In genomic region chr12:105089231-105089630, GRCm38 (mm10) we compare ENCODE assay signal across 26 mouse cellular contexts. TPM values are rescaled to one million over a fixed set of nuclear protein-coding genes. Genes with fewer than 3 reads are reported as not detected.
DNase-seq lines count a peak whose midpoint lies in the region; ATAC-seq lines count a peak whose summit lies in the region.
"Had no signal": no experiment of that assay in that cellular context is flagged by ENCODE, and none has a peak within 500 bp of the region (broad histone marks: within the 10 kb centered on the region; RNA-seq: fewer than 3 reads in every experiment).

No protein-coding gene starts in this region.

- DNase-seq in cerebellum, postnatal 14 days = peak; percentile 72 to 78
- DNase-seq in cerebellum, adult 9-11 months = no peak
- DNase-seq in left cerebral cortex, postnatal 4 days = peak; percentile 33
- no peak for DNase-seq in left cerebral cortex, postnatal 25 days (ENCODE audit: low spot score in 2 of 2)
- DNase-seq in neural tube, embryonic 10.5 days (ENCODE audit: extremely low spot score, low spot score) = no peak
- DNase-seq in retina, postnatal 1 day = no peak
- DNase-seq: adrenal gland, postnatal 10 days; cerebellum, adult 11-12 months; cerebellum, adult 9-10 months; gastrocnemius, adult 2 months; gastrocnemius, postnatal 25 days had no signal

- no peaks in the 10 kb centered on the region for H3K36me3 ChIP-seq in neural tube, embryonic 15.5 days
- H3K36me3 ChIP-seq: embryonic facial prominence, embryonic 13.5 days; heart, embryonic 12.5 days; hindbrain, embryonic 10.5 days; hindbrain, embryonic 15.5 days had no signal

- WGBS in neural tube, embryonic 15.5 days = 30% methylated on average over 5 of the region's 5 CpGs

- intact Hi-C loops in left cerebral cortex, postnatal 4 days (cut with DNase I) = no loop called here
- intact Hi-C loops in left cerebral cortex, postnatal 25 days (cut with DNase I) = no loop called here

- no peaks in the 10 kb centered on the region for H3K9me3 ChIP-seq in neural tube, embryonic 15.5 days (replicated peaks)
- H3K9me3 ChIP-seq: embryonic facial prominence, embryonic 13.5 days; forebrain, embryonic 13.5 days; heart, embryonic 12.5 days; hindbrain, embryonic 15.5 days had no signal

- 0 out of 2 replicates have a peak overlapping the region, but pooled peaks have one; percentile 13 for H3K27ac ChIP-seq in neural tube, embryonic 15.5 days (replicated peaks)
- H3K27ac ChIP-seq: embryonic facial prominence, embryonic 13.5 days; forebrain, embryonic 13.5 days; gastrocnemius, adult 2 months; hindbrain, embryonic 10.5 days; hindbrain, embryonic 15.5 days had no signal

- no peaks in the 10 kb centered on the region for H3K27me3 ChIP-seq in neural tube, embryonic 15.5 days (replicated peaks)
- H3K27me3 ChIP-seq: embryonic facial prominence, embryonic 13.5 days; forebrain, embryonic 13.5 days; heart, embryonic 12.5 days; hindbrain, embryonic 15.5 days had no signal

- no peak overlapping the region for H3K4me2 ChIP-seq in neural tube, embryonic 15.5 days
- H3K4me2 ChIP-seq: embryonic facial prominence, embryonic 13.5 days; forebrain, embryonic 13.5 days; heart, embryonic 12.5 days; hindbrain, embryonic 15.5 days had no signal

- H3K4me3 ChIP-seq in neural tube, embryonic 15.5 days (replicated peaks) = no peak overlapping the region
- H3K4me3 ChIP-seq: embryonic facial prominence, embryonic 13.5 days; forebrain, embryonic 13.5 days; gastrocnemius, adult 2 months; heart, embryonic 12.5 days; hindbrain, embryonic 10.5 days; hindbrain, embryonic 15.5 days had no signal

- peaks cover 26% of the 10 kb centered on the region for H3K4me1 ChIP-seq in neural tube, embryonic 15.5 days
- H3K4me1 ChIP-seq: heart, embryonic 12.5 days had no signal

- ATAC-seq in neural tube, embryonic 15.5 days (ENCODE audit: low FRiP score) = no peak
- ATAC-seq: forebrain, embryonic 13.5 days; inflammation-experienced regulatory T-cells, adult 6 months had no signal

- H3K9ac ChIP-seq in neural tube, embryonic 15.5 days (replicated peaks) = no peak overlapping the region
- H3K9ac ChIP-seq: embryonic facial prominence, embryonic 13.5 days; forebrain, embryonic 13.5 days; heart, embryonic 12.5 days; hindbrain, embryonic 15.5 days had no signal

RNA-seq across cellular contexts. Expression of gene Tcl1b2, which starts 56.6 kb away (rescaled TPM):
- total RNA-seq in left cerebral cortex, postnatal 4 days (2021) = not detected
- not detected for total RNA-seq in left cerebral cortex, postnatal 25 days (2021)
- polyA plus RNA-seq in neural tube, embryonic 15.5 days (2015; fragmentation: Nextera tagmentation; extraction: Ambion mirVana) = not detected in 2 replicates
- total RNA-seq: adrenal gland, postnatal 10 days; adrenal gland, postnatal 4 days; gastrocnemius, adult 2 months; gastrocnemius, postnatal 25 days; granulocyte monocyte progenitor cell, adult 5-6 weeks; heart, adult 8-10 months; heart, postnatal 25 days; MEL had no signal
- polyA plus RNA-seq: C2C12; cortical plate, adult 2 months; embryonic facial prominence, embryonic 13.5 days; forebrain, embryonic 13.5 days; heart, embryonic 12.5 days; heart, embryonic 16.5 days; hindbrain, embryonic 10.5 days; hindbrain, embryonic 15.5 days; inflammation-experienced regulatory T-cells, adult 6 months had no signal

RNA-seq across cellular contexts. Expression of gene Glrx5, which starts 56.7 kb away (rescaled TPM):
- 10 to 100 TPM; 50.6 to 56.2 TPM for total RNA-seq in left cerebral cortex, postnatal 4 days (2021)
- 10 to 100 TPM; 50.8 to 53.6 TPM for total RNA-seq in left cerebral cortex, postnatal 25 days (2021)
- 174 and 186 TPM in 2 replicates for polyA plus RNA-seq in neural tube, embryonic 15.5 days (2015; fragmentation: Nextera tagmentation; extraction: Ambion mirVana)

Comparison
In these comparisons a context has a peak if more than half of its experiments do, and no peak if none do; other contexts are left out.
1. DNase-seq: peak in cerebellum, postnatal 14 days (2 of 2) and left cerebral cortex, postnatal 4 days (single experiment); none in cerebellum, adult 9-11 months (single experiment), left cerebral cortex, postnatal 25 days (0 of 2), neural tube, embryonic 10.5 days (single experiment) and retina, postnatal 1 day (single experiment).